Mouse (Mus musculus): Measurements from ENCODE around the gene Gm9837.

Gene Gm9837

GRCm38 (mm10) chr11:53469968-53470695, at the start of gene Gm9837:
Gm9837 (minus strand) TSS chr11:53470479.
- DNase-seq (ENCODE audit: low spot score in 2 of 2), result peak; percentile 81 to 93

GRCm38 (mm10) chr11:53519207-53520121, 49.2 kb upstream of the Gm9837 start, which contains the start of gene Sept8:
Sept8 (plus strand) TSS chr11:53519257.
- peak in 1 of 2 experiments; percentile 49 for DNase-seq (ENCODE audit: low spot score in 2 of 2)

GRCm38 (mm10) chr11:53518759-53519158, 48.5 kb upstream of the Gm9837 start:
- DNase-seq (ENCODE audit: low spot score in 2 of 2), result no peak

- no peak for DNase-seq (ENCODE audit: low spot score in 2 of 2)
These were observed 46.7 kb upstream of the Gm9837 start for GRCm38 (mm10) chr11:53516775-53517627.

DNA sequence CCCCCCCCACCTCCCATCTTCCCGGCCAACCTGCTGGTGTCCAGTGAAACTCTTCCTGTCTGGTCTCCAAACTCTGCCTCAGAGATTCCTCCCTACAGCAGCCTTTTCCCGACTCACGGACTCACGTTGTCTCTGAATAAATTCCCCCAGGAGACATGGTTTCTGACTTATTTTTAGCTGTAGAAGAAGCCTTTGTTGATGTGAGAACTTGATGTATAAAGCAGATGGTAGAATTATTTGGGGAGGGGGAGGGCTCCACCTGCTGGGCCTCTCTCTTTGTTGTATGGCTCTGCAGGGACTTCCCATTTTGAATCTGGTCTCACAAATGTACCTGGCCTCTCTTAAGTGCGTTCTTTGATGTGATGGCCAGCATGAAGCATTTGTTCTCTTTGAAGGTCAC, 40.1 kb upstream of the Gm9837 start:
- DNase-seq (ENCODE audit: low spot score in 2 of 2), result no peak

- no peak for DNase-seq (ENCODE audit: low spot score in 2 of 2)
These were observed 38.3 kb upstream of the Gm9837 start for GRCm38 (mm10) chr11:53508591-53508990.

DNA sequence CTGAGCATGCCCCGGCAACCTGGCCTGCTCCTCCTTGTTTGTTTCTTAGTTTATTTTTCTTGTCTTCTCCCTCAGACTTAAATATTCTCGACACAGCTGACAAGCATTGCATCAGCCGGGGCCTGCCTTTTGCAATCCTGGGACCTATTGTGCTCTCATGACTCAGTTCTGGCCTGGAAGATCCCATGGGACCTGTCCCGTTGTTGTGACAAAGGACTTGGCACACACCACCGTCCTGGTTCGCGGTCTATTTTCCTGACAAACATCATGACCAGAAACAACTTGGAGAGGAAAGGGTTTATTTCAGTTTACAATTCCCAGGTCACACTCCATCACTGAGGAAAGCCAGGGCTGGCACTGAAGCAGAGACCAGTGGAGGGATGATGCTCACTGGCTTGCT, 37.9 kb upstream of the Gm9837 start:
- DNase-seq (ENCODE audit: low spot score in 2 of 2), result no peak

GRCm38 (mm10) chr11:53507098-53507805, 37.0 kb upstream of the Gm9837 start:
- peak in 1 of 2 experiments; percentile 30 for DNase-seq (ENCODE audit: low spot score in 2 of 2)

DNA sequence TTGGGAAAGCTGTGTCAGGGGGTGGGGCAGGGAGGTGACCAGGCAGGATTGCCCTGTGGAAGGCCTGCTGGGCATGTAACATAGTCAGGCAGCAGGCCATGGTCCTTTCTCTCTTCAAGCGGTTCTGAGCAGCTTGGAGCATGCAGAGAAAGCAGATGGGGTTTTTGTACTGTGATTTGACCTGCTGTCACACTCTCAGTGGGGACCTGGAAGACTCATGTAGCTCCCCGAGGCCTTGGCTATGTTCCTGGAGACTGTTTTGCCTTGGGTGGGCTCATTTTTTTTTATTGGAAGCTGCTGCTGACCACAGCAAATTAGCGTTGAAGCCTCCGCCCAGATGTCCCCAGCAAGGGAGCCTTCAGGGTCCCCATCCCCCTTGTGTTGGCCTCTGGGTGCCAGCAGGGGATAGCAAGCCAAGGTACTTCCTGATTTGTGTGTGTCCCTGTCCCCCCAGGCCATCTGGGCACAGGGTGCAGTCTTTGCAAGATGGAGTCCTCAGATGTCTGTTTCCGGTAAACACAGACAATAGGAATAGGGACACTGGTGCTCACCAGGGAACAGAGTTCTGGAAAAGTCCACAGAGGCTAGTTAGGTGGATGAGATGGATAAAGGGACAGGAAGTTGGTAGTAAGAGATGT, 34.9 kb upstream of the Gm9837 start:
- DNase-seq (ENCODE audit: low spot score in 2 of 2), result peak in 1 of 2 experiments; percentile 77

GRCm38 (mm10) chr11:53504376-53504775, 34.1 kb upstream of the Gm9837 start:
- no peak for DNase-seq (ENCODE audit: low spot score in 2 of 2)

DNA sequence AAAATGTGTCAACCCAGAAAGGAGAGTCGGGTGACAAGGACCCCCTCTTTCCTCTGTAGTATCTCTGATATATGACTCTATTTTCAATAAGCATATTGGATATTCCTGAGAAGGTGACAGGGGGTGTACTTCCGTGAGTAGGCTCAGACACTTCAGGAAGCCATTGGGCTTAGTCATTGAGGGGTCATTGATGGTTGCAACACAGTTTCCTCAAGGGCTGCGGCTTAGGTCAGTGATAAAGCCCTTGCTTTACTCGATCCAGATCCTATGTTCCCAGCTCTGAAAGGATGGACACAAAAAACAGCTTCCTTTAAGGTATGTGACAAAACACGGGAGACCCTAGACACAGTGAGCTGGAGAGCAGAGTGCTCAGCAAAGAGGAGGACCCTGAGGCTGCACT, 33.5 kb upstream of the Gm9837 start:
- no peak for DNase-seq (ENCODE audit: low spot score in 2 of 2)

- DNase-seq (ENCODE audit: low spot score in 2 of 2), result no peak
These were observed 31.9 kb upstream of the Gm9837 start for GRCm38 (mm10) chr11:53502039-53502765.

DNA sequence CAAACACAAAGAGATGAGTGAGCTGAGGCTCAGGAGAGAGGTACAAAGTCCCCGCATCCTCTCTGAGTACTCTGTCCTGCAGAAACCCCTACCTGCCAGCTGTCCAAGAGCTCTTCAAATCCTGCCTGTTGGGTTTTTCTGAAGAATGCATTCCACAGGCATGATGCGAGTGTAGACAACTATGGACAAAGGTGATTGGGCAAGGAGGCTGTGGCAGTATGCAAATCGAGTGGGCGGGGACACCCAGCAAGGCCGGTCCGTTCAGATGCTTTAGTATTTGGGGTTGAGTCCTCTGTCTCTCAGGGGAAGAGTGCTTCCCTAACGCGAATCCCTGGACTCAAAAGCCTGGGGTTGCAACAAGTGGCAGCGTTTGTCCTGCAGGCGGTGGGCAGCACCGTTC, 30.3 kb upstream of the Gm9837 start:
- no peak for DNase-seq (ENCODE audit: low spot score in 2 of 2)

GRCm38 (mm10) chr11:53496946-53497345, 26.7 kb upstream of the Gm9837 start:
- DNase-seq (ENCODE audit: low spot score in 2 of 2), result no peak

GRCm38 (mm10) chr11:53495417-53495816, 25.1 kb upstream of the Gm9837 start:
- no peak for DNase-seq (ENCODE audit: low spot score in 2 of 2)

DNA sequence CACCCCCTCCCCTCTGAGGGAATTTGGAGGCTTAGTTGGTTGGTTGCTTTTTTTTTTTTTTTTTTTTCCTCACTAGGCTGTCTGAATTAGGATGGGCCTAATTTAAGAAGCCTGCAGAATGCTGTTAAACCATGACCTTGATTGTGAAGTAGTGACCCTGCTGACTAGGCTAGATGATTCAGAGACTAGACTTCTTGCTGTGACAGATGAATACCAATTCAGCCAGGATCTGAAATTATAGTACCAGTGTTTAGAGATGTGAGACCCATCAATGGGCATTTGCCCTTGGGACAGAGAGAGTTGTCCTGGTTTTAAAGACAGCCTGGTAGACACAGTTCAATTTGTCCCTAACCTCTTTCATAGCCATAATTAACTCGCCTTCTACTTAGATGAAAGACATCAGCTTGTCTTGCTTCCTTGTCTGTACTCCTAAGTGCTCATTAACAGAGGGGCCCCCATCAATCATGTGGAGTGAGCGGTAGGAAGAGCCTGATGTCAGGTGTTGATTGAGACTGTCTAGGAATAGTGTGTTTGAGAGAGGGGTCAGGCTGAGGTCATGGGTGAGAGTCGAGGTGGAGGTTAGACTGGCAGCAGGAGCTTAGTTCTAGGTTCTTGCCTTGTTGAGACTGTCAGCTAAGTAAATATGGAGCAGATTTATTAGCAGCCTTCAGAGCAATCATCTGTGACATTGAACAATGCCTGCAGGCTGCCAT, 23.1 kb upstream of the Gm9837 start:
- no peak for DNase-seq (ENCODE audit: low spot score in 2 of 2)

DNA sequence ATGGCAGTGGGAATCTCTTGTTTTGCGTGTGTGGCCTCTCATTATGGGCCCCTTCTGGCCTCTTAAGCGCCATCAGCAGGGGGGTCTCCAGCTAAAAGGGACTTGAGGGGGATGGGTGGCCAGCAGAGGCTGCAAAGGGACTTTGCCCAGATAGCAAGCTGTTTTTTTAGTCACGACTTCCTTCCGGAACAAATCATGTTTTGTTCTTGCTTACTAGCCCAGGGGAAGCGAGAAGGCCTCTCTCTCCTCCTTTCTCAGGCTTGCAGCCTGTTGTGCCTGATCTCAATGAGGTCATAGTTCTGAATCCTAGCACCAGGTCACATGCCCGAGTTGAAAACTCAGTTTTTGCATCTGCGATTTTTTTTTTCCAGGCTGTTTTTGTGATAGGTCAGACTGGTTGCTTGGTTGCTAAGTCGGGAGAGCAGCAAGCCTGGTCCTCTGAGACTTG, 21.7 kb upstream of the Gm9837 start:
- peak in 1 of 2 experiments; percentile 38 for DNase-seq (ENCODE audit: low spot score in 2 of 2)

- no peak for DNase-seq (ENCODE audit: low spot score in 2 of 2)
These were observed 19.1 kb upstream of the Gm9837 start for GRCm38 (mm10) chr11:53489421-53489820.

DNA sequence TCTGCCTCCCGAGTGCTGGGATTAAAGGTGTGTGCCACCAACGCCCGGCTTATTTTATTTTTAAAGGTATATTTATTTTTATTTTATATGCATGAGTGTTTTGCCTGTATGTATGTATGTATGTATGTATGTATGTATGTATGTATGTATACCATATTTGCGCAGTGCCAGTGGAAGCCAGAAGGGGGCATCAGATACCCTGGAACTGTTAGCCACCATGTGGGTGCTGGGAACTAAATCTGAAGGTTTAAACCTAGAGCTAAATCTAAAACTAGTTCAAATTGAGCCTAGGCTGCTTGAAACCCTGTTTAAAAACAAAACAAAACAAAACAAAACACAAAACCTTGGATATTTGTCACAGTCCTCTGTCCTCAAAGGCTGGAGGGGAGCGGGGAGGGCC, 18.7 kb upstream of the Gm9837 start:
- no peak for DNase-seq (ENCODE audit: low spot score in 2 of 2)

Measured in cerebellum, postnatal 4 days (tissue).